ENCODE assay signal across 18 mouse cellular contexts in the genomic region with DNA sequence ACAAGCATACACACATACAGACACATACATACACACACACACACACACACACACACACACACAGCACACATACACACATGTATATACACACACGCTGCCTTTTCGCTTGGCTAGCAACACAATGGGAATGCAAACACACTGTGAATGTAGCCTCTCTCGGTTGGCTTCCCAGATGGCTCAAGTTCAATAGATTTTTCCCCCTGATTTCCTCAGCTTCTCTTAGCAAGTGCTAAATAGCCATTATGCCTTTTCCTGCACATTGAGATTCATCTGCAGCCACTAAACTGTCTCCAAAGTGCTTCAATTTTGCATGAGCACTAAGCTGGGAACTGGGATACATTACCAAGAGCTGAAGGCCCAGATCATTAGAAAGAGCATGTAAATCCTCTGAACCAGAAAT.
DNase-seq lines count a peak whose midpoint lies in the region; ATAC-seq lines count a peak whose summit lies in the region.
"Had no signal": no experiment of that assay in that cellular context is flagged by ENCODE, and none has a peak within 500 bp of the region (broad histone marks: within the 10 kb centered on the region; RNA-seq: fewer than 3 reads in every experiment).

No protein-coding gene starts in this region.

- no peaks in the 10 kb centered on the region for H3K4me1 ChIP-seq in forebrain, embryonic 11.5 days (replicated peaks; ENCODE audit: control insufficient read depth, insufficient read depth, low read length)
- H3K4me1 ChIP-seq in forebrain, embryonic 10.5 days, result peaks cover 9% of the 10 kb centered on the region; the same call in 1 of the 2 replicates
- H3K4me1 ChIP-seq in forebrain, embryonic 12.5 days, result peaks cover 10% of the 10 kb centered on the region; the same call in 1 of the 2 replicates
- 0 out of 2 replicates have a peak, but pooled peaks cover 2% of the 10 kb centered on the region for H3K4me1 ChIP-seq in hindbrain, embryonic 14.5 days (replicated peaks; ENCODE audit: control insufficient read depth, insufficient read depth, low read length)
- peaks cover 5% of the 10 kb centered on the region; the same call in 1 of the 2 replicates for H3K4me1 ChIP-seq in neural tube, embryonic 15.5 days
- H3K4me1 ChIP-seq: heart, embryonic 12.5 days; limb, embryonic 10.5 days; liver, embryonic 12.5 days; lung, embryonic 15.5 days had no signal

- H3K36me3 ChIP-seq in forebrain, embryonic 11.5 days (ENCODE audit: control insufficient read depth, insufficient read depth, low read length), result no peaks in the 10 kb centered on the region
- no peaks in the 10 kb centered on the region for H3K36me3 ChIP-seq in forebrain, embryonic 10.5 days (replicated peaks)
- H3K36me3 ChIP-seq in forebrain, embryonic 12.5 days (replicated peaks), result no peaks in the 10 kb centered on the region
- no peaks in the 10 kb centered on the region for H3K36me3 ChIP-seq in hindbrain, embryonic 14.5 days (replicated peaks; ENCODE audit: control insufficient read depth, insufficient read depth)
- H3K36me3 ChIP-seq in neural tube, embryonic 15.5 days, result no peaks in the 10 kb centered on the region
- H3K36me3 ChIP-seq: G1E; heart, embryonic 12.5 days; limb, embryonic 10.5 days; liver, embryonic 12.5 days; lung, embryonic 15.5 days had no signal

- peak; percentile 79 for ATAC-seq in forebrain, embryonic 11.5 days (replicated peaks; ENCODE audit: low FRiP score)
- peak; percentile 46; the same call in 1 of the 2 replicates for ATAC-seq in forebrain, embryonic 12.5 days (ENCODE audit: low FRiP score)
- peak; percentile 55; the same call in 1 of the 2 replicates for ATAC-seq in hindbrain, embryonic 14.5 days (ENCODE audit: low FRiP score)
- ATAC-seq in neural tube, embryonic 15.5 days (ENCODE audit: low FRiP score), result peak; percentile 70
- no peak for ATAC-seq in CD4-positive, CD25-positive, alpha-beta regulatory T cell, adult 4 months
- ATAC-seq: liver, embryonic 12.5 days had no signal

- WGBS in forebrain, embryonic 11.5 days, result 53% methylated on average over 3 of the region's 3 CpGs
- 62% methylated on average over 3 of the region's 3 CpGs for WGBS in forebrain, embryonic 10.5 days
- WGBS in forebrain, embryonic 12.5 days, result 55% methylated on average over 3 of the region's 3 CpGs
- 45% methylated on average over 3 of the region's 3 CpGs for WGBS in hindbrain, embryonic 14.5 days
- 23% methylated on average over 3 of the region's 3 CpGs for WGBS in neural tube, embryonic 15.5 days

- H3K4me3 ChIP-seq in forebrain, embryonic 11.5 days (ENCODE audit: low read depth, low read length), result no peak overlapping the region
- no peak overlapping the region for H3K4me3 ChIP-seq in forebrain, embryonic 10.5 days
- H3K4me3 ChIP-seq in forebrain, embryonic 12.5 days (replicated peaks), result no peak overlapping the region
- no peak overlapping the region for H3K4me3 ChIP-seq in hindbrain, embryonic 14.5 days (replicated peaks; ENCODE audit: low read length)
- no peak overlapping the region for H3K4me3 ChIP-seq in neural tube, embryonic 15.5 days (replicated peaks)
- H3K4me3 ChIP-seq: heart, embryonic 12.5 days; limb, embryonic 10.5 days; liver, embryonic 12.5 days; lung, embryonic 15.5 days had no signal

- H3K9me3 ChIP-seq in forebrain, embryonic 11.5 days (ENCODE audit: control insufficient read depth, low read length), result no peaks in the 10 kb centered on the region
- no peaks in the 10 kb centered on the region for H3K9me3 ChIP-seq in forebrain, embryonic 10.5 days
- H3K9me3 ChIP-seq in forebrain, embryonic 12.5 days, result no peaks in the 10 kb centered on the region
- H3K9me3 ChIP-seq in hindbrain, embryonic 14.5 days (ENCODE audit: control insufficient read depth, low read length), result no peaks in the 10 kb centered on the region
- H3K9me3 ChIP-seq in neural tube, embryonic 15.5 days (replicated peaks), result no peaks in the 10 kb centered on the region
- H3K9me3 ChIP-seq: G1E; heart, embryonic 12.5 days; limb, embryonic 10.5 days; liver, embryonic 12.5 days; lung, embryonic 15.5 days had no signal

- DNase-seq in forebrain, embryonic 11.5 days (ENCODE audit: low spot score), result no peak
- no peak for DNase-seq in forebrain, embryonic 10.5 days (ENCODE audit: extremely low spot score, low spot score)
- no peak for DNase-seq in hindbrain, embryonic 14.5 days (ENCODE audit: low spot score)
- no peak for DNase-seq in adrenal gland, adult 18-20 months (ENCODE audit: low spot score in 2 of 2)
- DNase-seq: adrenal gland, postnatal 10 days; embryo, embryonic 11 days; heart, postnatal 4 days; kidney, adult 11 months; kidney, postnatal 10 days; layer of hippocampus, adult 9-11 months had no signal

- no peak overlapping the region for H3K4me2 ChIP-seq in forebrain, embryonic 11.5 days (ENCODE audit: low read depth, low read length, severe bottlenecking)
- no peak overlapping the region for H3K4me2 ChIP-seq in forebrain, embryonic 12.5 days
- no peak overlapping the region for H3K4me2 ChIP-seq in hindbrain, embryonic 14.5 days (replicated peaks)
- no peak overlapping the region for H3K4me2 ChIP-seq in neural tube, embryonic 15.5 days
- H3K4me2 ChIP-seq: heart, embryonic 12.5 days; liver, embryonic 12.5 days; lung, embryonic 15.5 days had no signal

- no peaks in the 10 kb centered on the region for H3K27me3 ChIP-seq in forebrain, embryonic 11.5 days (ENCODE audit: control insufficient read depth, insufficient read depth, low read length)
- H3K27me3 ChIP-seq in forebrain, embryonic 10.5 days (ENCODE audit: poor library complexity, severe bottlenecking), result no peaks in the 10 kb centered on the region; the same call in 1 of the 2 replicates
- H3K27me3 ChIP-seq in forebrain, embryonic 12.5 days, result 0 out of 2 replicates have a peak, but pooled peaks cover 5% of the 10 kb centered on the region
- H3K27me3 ChIP-seq in hindbrain, embryonic 14.5 days (ENCODE audit: control insufficient read depth, insufficient read depth, low read length), result no peaks in the 10 kb centered on the region
- H3K27me3 ChIP-seq in neural tube, embryonic 15.5 days (replicated peaks), result no peaks in the 10 kb centered on the region
- H3K27me3 ChIP-seq: heart, embryonic 12.5 days; liver, embryonic 12.5 days; lung, embryonic 15.5 days had no signal

- H3K27ac ChIP-seq in forebrain, embryonic 11.5 days (ENCODE audit: low read depth, low read length), result no peak overlapping the region
- no peak overlapping the region for H3K27ac ChIP-seq in forebrain, embryonic 10.5 days
- H3K27ac ChIP-seq in forebrain, embryonic 12.5 days, result no peak overlapping the region
- no peak overlapping the region for H3K27ac ChIP-seq in hindbrain, embryonic 14.5 days
- peak overlapping the region; percentile 51 for H3K27ac ChIP-seq in neural tube, embryonic 15.5 days (replicated peaks)
- H3K27ac ChIP-seq: limb, embryonic 10.5 days; liver, embryonic 12.5 days; lung, embryonic 15.5 days had no signal

- no peak overlapping the region for H3K9ac ChIP-seq in forebrain, embryonic 11.5 days (ENCODE audit: low read length)
- H3K9ac ChIP-seq in forebrain, embryonic 12.5 days, result no peak overlapping the region
- no peak overlapping the region for H3K9ac ChIP-seq in hindbrain, embryonic 14.5 days
- H3K9ac ChIP-seq in neural tube, embryonic 15.5 days (replicated peaks), result no peak overlapping the region
- H3K9ac ChIP-seq: heart, embryonic 12.5 days; liver, embryonic 12.5 days; lung, embryonic 15.5 days had no signal
